Mouse (Mus musculus) limb, embryonic 15.5 days (tissue): ENCODE results near the gene Naip1. TPM values are rescaled to one million over a fixed set of nuclear protein-coding genes. Genes with fewer than 3 reads are reported as not detected.

Experiments
- polyA plus RNA-seq: library from polyadenylated mRNA; unstranded; fragments of >200 nt; fragmentation: Nextera tagmentation; extraction: Ambion mirVana; gene quantifications from 2 replicates; pipeline ENCODE4 v1.2.1, GENCODE M21; 2015

The Naip1 gene
- polyA plus RNA-seq, 1 experiment from 2014 or later, result not detected

Other genes starting within 250 kb of the Naip1 start
- 0.20 and 0.28 TPM in 2 replicates for gene Naip5, start 206.5 kb downstream of the Naip1 start, polyA plus RNA-seq
- gene Naip6, start 135.2 kb downstream of the Naip1 start, polyA plus RNA-seq, result 0.06 and 0.14 TPM in 2 replicates
- 62.3 and 64.4 TPM in 2 replicates for gene Gtf2h2, start 39.7 kb upstream of the Naip1 start, polyA plus RNA-seq
- gene Ocln, start 99.8 kb upstream of the Naip1 start, polyA plus RNA-seq, result 11.6 and 12.1 TPM in 2 replicates
- 5.2 and 5.8 TPM in 2 replicates for gene Marveld2, start 164.1 kb upstream of the Naip1 start, polyA plus RNA-seq
- 230 and 234 TPM in 2 replicates for gene Ak6, start 198.1 kb upstream of the Naip1 start, polyA plus RNA-seq
- gene Rad17, start 198.2 kb upstream of the Naip1 start, polyA plus RNA-seq, result 18.3 and 19.5 TPM in 2 replicates
- gene Taf9, start 198.7 kb upstream of the Naip1 start, polyA plus RNA-seq, result 10.8 and 14.9 TPM in 2 replicates
- gene Ccdc125, start 216.8 kb upstream of the Naip1 start, polyA plus RNA-seq, result 3.4 and 3.5 TPM in 2 replicates